Mouse (Mus musculus): Measurements from ENCODE around the gene Arih2. TPM values are rescaled to one million over a fixed set of nuclear protein-coding genes. Genes with fewer than 3 reads are reported as not detected.
A peak's percentile ranks its signal among the peaks of the same experiment; 100 is the strongest.

The Arih2 gene
- total and polyA plus RNA-seq, 3 experiments: 23.9 to 74.6 (median 52.0) TPM

- DNase-seq: peak; percentile 73
Measured at GRCm38 (mm10) chr9:108579344-108579690, 69.9 kb downstream of the Arih2 start.

GRCm38 (mm10) chr9:108578545-108579343, 70.4 kb downstream of the Arih2 start, which contains the start of gene Wdr6:
Gene Wdr6 (minus strand): TSS chr9:108578739.
- DNase-seq: peak; percentile 95

GRCm38 (mm10) chr9:108577934-108578544, 71.1 kb downstream of the Arih2 start:
- DNase-seq: peak; percentile 72

- DNase-seq: no peak
Measured at GRCm38 (mm10) chr9:108577025-108577424, 72.2 kb downstream of the Arih2 start.

- no peak for DNase-seq
Measured at GRCm38 (mm10) chr9:108575321-108576297, 73.6 kb downstream of the Arih2 start.

GRCm38 (mm10) chr9:108574921-108575320, 74.3 kb downstream of the Arih2 start:
- DNase-seq: no peak

GRCm38 (mm10) chr9:108573774-108574690, 75.2 kb downstream of the Arih2 start:
- peak; percentile 52 for DNase-seq

- no peak for DNase-seq
Measured at GRCm38 (mm10) chr9:108572321-108572720, 76.9 kb downstream of the Arih2 start.

GRCm38 (mm10) chr9:108571401-108571973, 77.7 kb downstream of the Arih2 start:
- DNase-seq: no peak

GRCm38 (mm10) chr9:108570207-108570896, 78.8 kb downstream of the Arih2 start:
- peak; percentile 87 for DNase-seq

- DNase-seq: peak; percentile 95
Measured at GRCm38 (mm10) chr9:108569381-108570206, 79.6 kb downstream of the Arih2 start, which contains the start of gene Dalrd3. Gene Dalrd3 (plus strand): TSS chr9:108569886.

GRCm38 (mm10) chr9:108568511-108568921, 80.7 kb downstream of the Arih2 start:
- no peak for DNase-seq

- DNase-seq: peak; percentile 49
Measured at GRCm38 (mm10) chr9:108567931-108568419, 81.2 kb downstream of the Arih2 start.

- DNase-seq: peak; percentile 98
Measured at GRCm38 (mm10) chr9:108566815-108567776, 82.1 kb downstream of the Arih2 start, which contains the start of gene Ndufaf3. Gene Ndufaf3 (minus strand): TSS chr9:108567434.

GRCm38 (mm10) chr9:108565881-108566814, 83.0 kb downstream of the Arih2 start:
- peak; percentile 46 for DNase-seq

- no peak for DNase-seq
Measured at GRCm38 (mm10) chr9:108564131-108564530, 85.1 kb downstream of the Arih2 start.
